Mouse (Mus musculus) frontal cortex, postnatal 10 days (tissue): ENCODE data around the gene Gm5737.

Source experiments
- DNase-seq, 2 experiments: peaks; one replicate each; pipeline ENCODE4 v3.0.0; 2022; ENCODE audit warnings: low spot score in 2 of 2, mixed read lengths in 1 of 2

Gm5737 gene

DNA sequence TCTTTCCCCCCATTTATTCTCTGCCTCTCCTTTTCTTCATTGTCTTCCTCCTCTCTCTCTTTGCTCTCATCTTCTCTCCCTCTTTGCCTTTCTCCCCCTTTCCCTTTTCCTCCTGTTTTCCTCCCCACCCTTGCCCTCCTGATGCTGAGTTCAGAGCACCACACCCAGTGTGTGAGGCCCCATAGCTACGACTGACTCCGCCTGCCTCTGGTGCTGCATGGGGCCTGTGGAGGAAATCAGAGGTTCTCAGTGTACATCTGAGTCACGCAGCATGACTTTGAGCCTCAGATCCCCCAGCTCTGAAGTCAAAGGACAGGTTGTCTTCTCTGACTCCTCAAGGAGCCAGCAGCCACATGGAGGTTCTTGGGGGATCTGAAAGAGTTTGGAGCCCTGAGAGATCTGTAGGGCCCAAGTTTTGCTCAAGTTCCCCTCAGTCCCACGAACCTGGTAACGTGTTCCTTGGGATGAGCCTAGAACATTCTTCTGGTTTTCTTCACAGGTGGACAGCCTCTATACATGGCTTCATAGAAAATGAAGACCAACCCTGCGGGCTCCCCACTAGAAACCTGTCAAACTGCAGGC, at the start of gene Gm5737:
Gm5737 (plus strand) TSS at position 532 of the 582 bp plus-strand sequence.
- no peak for DNase-seq

- DNase-seq = no peak
These were observed 44.8 kb upstream of the Gm5737 start for GRCm38 (mm10) chr7:120767369-120767768.

DNA sequence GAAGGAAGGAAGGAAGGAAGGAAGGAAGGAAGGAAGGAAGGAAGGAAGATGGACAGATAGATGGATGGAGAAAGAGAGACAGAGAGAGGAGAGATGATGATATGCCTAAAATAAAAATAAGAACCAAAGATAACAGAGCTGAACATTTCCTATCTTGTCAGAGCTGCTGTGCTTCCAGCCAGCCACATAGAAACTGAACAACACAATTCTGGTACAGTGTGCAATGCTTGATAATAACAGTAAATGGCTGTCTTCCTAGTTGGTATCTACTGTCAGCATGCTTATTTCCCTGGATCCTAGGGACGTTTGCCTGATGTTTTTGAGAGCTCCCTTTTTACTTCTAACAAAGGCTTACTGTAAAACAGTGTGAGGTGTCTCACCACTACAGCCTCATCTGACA, 40.8 kb upstream of the Gm5737 start:
- DNase-seq = no peak

- no peak for DNase-seq
These were observed 34.2 kb upstream of the Gm5737 start for GRCm38 (mm10) chr7:120778012-120778411.

DNA sequence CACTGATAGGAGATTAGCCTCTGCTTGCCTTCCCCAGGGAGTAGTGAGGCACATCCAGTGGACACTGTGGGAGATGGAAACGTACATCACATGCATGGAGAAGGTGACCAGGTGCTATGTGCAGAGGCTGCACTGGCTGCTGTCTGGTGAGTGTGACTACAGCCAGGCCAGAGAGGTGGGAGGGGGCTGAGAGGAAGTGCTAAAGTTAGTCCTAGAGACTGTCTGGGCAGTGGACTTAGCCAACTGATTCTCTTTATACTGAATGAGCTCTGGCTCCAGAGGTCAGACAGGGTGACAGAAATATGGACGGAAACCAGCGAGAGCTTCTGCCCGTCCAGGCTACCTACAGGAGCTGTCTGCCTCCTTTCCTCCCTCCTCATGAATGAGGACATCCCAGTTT, 16.6 kb upstream of the Gm5737 start:
- no peak for DNase-seq

DNA sequence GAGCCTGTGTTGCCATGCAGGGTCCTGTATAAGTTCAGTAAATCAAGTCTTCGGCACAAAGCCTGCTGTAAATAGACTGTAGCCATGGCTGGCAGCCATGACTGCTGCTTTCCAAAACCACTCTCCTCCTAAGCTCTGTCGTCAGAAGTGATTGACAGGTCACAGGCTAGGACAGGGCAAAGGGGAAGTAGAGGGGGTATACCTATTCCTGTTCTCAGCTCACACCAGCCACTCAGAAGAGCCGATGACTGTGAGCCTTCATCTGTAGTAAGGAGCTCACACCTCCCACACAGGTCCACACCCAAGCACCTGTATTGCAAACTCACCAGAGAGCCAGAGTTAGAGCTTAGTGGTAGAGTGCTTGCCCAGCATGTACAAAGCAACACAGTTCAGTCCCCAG, 15.8 kb upstream of the Gm5737 start:
- no peak for DNase-seq

GRCm38 (mm10) chr7:120803268-120803667, 8.9 kb upstream of the Gm5737 start:
- DNase-seq = no peak

DNA sequence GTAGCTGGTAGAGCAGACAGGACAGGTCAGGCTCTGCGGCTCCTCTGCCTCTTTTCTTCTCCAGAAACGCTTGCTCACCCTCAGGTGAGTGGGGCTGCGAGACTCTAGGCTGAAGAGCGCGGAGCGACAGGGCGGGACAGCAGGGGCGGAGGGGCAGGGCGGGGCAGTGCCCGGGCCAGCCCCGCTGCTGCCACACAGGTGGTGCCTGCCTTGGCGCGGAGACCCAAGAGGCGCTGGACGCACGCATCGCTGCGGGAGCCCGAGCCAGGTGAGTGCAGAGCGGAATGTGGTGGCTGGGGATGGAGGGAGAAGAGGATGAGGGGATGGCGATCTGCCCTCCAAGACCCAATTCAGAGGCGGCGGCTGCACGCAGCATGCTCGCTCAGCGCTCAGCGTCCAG, 2.5 kb upstream of the Gm5737 start:
- DNase-seq = no peak

GRCm38 (mm10) chr7:120817552-120817951, 5.4 kb downstream of the Gm5737 start:
- no peak for DNase-seq

DNA sequence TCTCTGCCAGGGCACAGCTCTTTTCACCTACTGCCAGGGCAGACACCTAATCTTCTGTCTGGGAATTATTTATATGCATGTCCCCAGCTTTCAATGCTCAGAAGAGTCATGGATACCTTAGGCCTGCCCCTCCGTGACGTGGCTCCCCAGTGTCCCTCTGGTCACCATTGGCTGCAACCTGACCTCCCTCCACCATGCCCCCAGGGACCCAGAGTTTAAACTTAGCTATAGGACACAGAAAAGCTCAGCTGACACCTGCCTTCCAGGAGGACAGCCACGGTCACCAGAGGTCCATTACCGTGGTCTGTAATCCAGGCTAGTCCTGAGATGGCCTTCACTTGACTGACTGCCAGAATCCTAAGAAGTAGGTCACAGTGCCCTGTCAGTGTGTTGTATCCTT, 7.2 kb downstream of the Gm5737 start:
- DNase-seq = no peak

DNA sequence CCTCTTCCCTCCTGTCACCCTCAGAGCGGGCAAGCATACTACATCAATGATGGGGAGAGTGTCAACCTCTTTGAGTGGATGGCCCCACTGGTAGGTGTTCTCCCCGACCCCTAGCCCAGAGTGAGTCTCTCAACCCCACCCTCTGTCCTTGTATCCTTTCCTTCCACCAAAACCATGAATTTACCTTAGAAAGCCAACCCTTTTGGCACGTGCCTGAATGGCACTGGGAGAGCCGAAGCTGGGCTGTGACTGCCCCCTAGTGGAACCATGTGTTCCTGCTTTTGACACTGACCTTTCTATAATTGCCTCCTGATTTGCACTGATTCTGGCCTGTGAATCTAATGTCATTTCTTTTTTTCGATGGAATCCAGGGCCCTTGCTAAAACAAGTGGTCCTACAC, 11.1 kb downstream of the Gm5737 start:
- DNase-seq = peak in 1 of 2 experiments; percentile 62

DNA sequence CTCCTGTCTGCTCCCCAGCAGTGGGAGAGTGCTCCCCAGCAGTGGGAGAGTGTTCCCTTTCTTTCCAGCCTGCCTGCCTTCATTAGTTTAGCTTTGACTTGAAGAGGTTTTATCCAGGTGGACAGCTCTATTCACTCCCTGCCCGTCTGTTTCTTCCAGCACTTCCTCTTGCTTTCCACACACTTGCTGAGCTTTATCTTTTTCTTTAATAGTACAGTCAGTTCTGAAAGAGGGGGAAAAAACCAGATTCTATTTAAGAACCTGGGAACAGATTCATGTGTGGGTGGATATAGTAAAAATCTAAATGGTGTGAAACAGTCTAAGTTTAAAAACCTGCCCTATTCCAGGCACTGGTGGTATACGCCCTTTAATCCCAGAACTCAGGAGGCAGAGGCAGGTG, 12.9 kb downstream of the Gm5737 start:
- no peak for DNase-seq

DNA sequence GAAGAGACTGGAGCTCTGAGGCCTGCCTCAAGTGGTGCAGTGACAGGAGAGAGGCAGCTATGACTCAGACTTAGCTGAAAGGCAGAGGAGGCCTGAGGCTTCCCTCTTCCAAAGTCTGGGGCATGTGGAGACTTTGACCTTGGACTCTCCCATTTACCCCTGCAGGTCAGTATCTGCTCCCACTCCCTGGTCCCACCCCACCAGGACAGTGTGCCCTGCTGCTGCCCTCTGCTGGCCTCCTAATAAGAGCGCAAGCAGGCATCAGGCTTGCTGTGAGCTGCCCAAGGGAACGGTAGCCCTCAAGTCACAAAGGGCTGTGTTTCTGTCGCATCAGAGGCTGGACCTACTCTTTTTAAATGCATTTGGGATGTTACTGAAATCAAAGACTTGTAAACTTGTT, 14.2 kb downstream of the Gm5737 start:
- DNase-seq = peak in 1 of 2 experiments; percentile 34

- DNase-seq = peak in 1 of 2 experiments; percentile 38
These were observed 18.5 kb downstream of the Gm5737 start for GRCm38 (mm10) chr7:120830431-120831381.

GRCm38 (mm10) chr7:120834426-120834825, 22.3 kb downstream of the Gm5737 start:
- DNase-seq = no peak

- DNase-seq = peak; percentile 53 to 59
These were observed 22.8 kb downstream of the Gm5737 start for GRCm38 (mm10) chr7:120834863-120835372.

DNA sequence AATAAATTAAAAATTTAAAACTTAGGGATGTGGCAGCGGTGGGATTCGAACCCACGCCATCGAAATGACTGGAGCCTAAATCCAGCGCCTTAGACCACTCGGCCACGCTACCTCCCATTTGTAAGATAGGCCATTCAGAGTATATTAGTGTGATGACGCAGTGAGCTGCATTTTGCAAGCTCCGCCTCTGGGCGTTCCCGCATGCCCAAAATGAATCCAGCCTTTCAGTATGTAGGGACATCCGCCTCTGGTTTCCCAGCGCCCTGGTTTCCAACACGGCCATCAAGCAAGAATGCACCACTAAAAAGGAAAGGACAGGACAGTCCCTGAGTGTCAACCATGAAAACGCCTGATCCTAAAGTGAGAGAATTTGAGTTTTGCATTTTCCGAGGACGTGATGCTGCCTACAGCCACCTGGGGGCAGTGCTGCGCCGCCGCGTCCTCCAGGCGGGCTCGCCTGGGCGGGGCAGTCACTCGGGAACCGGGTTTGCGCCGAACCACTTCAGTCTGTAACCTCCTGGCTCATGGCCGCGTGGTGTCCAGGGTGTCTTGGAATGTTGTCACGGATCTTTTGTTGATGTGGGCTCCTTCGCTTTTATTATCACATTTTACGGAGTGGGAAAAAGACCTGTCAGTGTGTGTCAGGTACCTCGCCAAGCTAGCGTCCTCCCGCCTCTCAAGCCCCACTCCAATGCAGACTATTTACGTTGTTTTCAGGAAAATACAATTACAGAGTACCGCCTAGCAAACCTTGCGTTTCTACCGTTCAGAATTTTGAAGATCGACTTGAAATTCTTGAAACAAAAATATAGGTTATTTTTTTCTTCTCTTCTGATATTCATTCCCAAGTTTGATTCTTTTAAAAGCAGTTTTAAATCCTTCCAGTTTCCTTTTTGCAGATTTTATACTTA, 23.5 kb downstream of the Gm5737 start:
- DNase-seq = peak; percentile 82 to 93

GRCm38 (mm10) chr7:120836361-120836760, 24.2 kb downstream of the Gm5737 start:
- no peak for DNase-seq

GRCm38 (mm10) chr7:120838436-120839160, 26.4 kb downstream of the Gm5737 start:
- DNase-seq = no peak

DNA sequence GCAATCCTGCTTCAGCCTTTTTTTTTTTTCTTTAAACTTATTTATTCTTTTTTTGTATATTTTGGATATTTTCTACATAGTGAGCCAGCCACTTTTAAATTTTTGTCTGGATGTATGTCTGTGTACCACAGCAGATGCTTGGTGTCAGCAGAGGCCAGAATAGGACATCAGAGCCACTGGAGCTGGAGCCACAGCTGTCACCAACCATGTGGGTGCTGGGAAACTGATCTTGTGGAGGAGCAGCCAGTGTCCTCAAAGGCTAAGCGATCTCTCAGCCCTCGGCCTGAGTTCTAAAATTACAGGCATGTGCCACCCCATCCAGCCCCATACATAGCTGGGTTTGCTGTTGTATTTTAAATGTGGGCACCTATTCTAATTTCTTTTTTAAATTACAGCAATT, 27.6 kb downstream of the Gm5737 start:
- no peak for DNase-seq
